Mouse (Mus musculus) telencephalon, adult 2 months (tissue): ENCODE data around the gene Abcf3.
A peak's percentile ranks its signal among the peaks of the same experiment; 100 is the strongest.

Experiments
- DNase-seq: peaks from one replicate; pipeline ENCODE4 v3.0.0-alpha.2; 2011; ENCODE audit warnings: low read depth, low spot score

Abcf3 gene

DNA sequence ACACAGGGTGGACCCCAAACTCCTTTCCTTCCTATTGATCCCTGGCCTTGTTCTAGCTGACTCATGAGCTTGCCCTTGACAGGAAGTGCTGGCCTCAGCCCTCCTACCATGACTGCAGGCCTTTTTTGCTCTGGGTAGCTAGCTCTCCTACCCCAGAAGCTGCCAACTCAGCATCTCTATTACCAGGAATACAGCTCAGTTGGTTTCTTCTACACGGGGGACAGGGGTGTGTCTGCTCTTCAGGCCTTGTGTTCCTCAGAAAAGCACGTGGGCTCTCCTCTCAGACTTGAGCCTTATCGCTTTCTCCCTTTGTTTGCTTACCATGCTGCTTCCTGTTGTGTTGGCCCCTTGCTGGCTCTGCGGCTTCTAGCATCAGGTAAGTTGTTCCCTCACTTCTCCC, 7.9 kb upstream of the Abcf3 start:
- no peak for DNase-seq

GRCm38 (mm10) chr16:20545696-20546095, 2.7 kb upstream of the Abcf3 start:
- no peak for DNase-seq

- DNase-seq = no peak
These were observed 954 bp upstream of the Abcf3 start for GRCm38 (mm10) chr16:20547423-20547822.

DNA sequence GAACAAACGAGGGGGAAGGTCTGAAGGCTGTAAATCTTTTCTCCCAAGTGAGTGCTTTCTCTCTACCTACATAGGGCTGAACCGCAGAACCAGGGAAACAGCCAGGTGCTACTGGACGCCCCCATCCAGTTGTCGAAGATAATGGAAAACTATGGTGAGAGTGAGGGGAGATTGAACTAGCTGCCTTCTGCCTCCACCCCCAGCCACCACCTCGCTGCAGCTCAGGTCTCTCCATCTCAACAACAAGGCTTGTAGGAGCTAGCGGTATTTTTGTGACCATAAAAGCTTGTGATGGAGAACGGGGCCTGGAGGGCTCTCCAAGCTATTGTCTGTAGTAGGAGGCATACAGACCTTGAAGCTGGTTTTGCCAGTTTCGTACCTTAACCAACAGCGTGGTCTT, 784 bp downstream of the Abcf3 start:
- no peak for DNase-seq

DNA sequence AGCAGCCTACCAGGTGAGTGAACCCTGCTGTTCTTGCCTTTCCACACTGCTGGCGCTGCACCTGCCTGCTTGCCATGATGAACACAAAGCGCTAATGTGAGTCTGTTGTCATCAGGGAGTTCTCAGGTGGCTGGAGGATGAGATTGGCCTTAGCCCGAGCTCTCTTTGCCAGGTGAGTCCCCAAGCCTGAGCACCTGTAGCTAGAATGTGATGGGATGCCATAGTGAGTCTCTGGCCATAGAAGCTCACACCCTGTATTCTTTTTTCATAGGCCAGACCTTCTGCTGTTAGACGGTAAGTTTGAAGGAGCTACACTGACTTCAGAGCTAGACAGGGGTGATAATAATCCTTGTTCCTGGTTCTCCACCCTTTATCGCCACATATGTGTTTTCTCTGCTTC, 3.3 kb downstream of the Abcf3 start:
- DNase-seq = no peak

DNA sequence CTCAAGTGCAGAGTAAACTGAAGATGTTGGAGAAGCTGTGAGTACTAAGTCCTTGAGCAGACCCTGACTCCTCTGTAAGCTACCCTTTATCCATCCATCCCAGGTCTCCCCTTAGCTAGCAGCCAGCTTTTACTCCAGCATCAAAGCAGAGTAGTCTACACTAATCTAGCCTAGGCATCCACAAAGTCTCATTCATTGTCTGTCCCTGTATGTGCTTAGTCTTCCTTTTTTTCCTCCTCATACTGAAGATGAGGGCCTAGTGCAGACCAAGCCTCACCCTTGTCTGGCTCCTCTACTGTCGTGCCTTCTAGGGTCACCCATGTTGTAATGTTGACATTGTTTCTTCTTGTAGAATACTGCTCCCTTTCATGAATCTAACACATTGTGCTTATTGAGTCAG, 4.2 kb downstream of the Abcf3 start:
- DNase-seq = no peak

GRCm38 (mm10) chr16:20555000-20555399, 6.6 kb downstream of the Abcf3 start:
- no peak for DNase-seq

DNA sequence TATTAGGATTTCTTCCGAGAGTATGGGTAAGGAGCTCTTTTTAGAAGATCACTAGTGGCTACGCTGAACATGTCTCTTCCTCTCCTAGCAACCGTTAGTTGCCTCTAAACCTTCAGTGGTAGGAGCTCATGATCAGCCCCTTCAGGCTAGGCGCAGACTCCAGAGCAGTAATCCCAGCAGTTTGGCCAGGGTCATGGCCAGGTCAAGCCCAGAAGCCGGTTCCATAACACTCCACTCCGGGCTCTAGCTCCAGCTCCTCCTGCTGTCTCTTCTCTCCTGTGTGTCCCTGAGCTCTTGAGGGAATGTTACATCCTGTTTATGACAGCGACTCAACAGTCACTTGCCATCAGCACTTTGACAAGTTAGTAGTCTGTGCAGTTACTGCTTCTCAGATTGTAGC, 9.0 kb downstream of the Abcf3 start:
- no peak for DNase-seq

- DNase-seq = no peak
These were observed 16.7 kb downstream of the Abcf3 start for GRCm38 (mm10) chr16:20565075-20565474.

DNA sequence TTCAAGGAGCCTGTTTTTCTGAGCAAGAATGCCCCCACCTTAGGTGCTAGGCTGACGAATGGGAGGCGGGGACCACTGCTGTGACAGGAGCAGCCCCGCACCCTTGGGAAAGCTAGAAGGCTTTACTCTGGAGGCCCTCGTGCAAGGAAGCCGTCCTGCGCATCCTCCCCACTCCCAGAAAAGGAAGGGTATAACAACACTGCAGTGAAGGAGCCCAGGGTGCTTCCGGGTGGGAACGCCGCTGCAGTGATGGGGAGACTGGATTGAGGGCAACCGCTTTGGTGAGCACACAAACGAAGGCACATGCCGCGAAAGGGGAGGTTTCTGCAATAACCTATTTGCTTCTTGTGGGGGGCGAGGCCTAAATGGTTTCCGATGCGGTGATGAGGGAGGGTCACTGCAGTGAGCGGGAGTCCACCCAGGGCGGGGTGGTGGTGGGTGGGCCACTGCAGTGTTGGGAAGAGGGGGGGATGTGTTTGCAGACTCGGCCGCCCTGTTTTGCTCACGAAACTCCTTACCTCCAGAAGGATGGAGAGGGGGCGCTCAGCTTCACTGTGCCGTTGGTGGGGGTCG, 41.1 kb downstream of the Abcf3 start, which contains the start of gene Vwa5b2:
Gene Vwa5b2, plus strand, starts transcription at position 106 of the 573 bp plus-strand sequence.
- no peak for DNase-seq

- no peak for DNase-seq
These were observed 41.7 kb downstream of the Abcf3 start for GRCm38 (mm10) chr16:20589939-20590679.

- DNase-seq = no peak
These were observed 42.3 kb downstream of the Abcf3 start for GRCm38 (mm10) chr16:20590680-20591038.

- DNase-seq = no peak
These were observed 42.8 kb downstream of the Abcf3 start for GRCm38 (mm10) chr16:20591076-20591705.

- DNase-seq = no peak
These were observed 46.8 kb downstream of the Abcf3 start for GRCm38 (mm10) chr16:20595060-20595673.

DNA sequence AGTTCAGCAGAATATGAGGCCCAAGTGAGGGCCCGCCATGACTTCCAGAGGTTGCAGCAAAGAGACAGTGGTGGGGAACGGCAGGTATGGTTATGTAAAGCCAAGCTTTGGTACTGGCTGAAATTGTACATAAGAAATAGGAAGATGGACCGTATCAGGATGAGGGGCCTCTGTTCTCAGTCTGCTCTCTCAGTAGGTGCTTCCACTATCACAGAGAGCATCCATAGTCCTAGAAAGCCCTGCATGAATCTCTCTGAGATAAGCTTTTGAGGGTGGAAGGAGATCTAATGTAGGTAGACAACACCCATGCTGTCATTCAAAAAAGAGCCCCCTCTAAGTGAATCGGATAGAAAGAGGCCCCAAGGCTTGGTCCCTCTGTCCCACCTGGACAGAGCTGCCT, 47.4 kb downstream of the Abcf3 start:
- DNase-seq = no peak

GRCm38 (mm10) chr16:20596687-20597441, 48.5 kb downstream of the Abcf3 start:
- no peak for DNase-seq

DNA sequence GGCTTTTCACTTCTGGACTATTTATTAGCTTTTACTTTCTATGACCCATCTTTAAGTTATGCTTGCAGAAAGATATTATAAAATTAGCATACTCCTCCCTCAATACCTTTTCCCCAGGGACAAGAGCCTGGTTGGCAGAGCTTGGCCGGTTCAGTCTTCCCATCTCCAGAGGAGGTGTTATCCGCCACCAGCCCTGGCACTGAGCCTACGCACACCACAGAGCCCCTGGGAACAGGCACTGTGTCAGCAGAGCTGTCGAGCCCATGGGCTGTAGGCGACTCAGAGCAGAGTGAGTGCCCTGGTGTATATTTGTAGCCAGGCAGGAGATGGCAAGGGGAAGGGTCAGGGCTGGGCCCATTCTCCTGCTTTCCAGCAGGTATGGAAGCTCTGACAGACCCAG, 52.1 kb downstream of the Abcf3 start:
- no peak for DNase-seq

DNA sequence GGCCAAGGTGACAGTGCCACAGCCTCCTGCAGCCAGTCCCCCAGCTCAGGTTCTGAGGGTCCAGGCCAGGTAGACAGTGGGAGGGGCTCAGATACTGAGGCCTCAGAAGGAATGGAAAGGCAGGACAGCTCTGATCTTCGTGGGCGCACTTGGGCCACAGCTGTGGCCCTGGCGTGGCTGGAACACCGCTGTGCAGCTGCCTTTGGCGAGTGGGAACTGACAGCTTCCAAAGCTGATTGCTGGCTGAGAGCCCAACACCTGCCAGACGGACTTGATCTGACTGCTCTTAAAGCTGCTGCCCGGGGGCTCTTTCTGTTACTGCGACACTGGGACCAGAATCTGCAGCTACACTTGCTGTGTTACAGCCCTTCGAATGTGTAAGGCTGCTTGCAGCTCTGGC, 56.3 kb downstream of the Abcf3 start:
- DNase-seq = no peak

DNA sequence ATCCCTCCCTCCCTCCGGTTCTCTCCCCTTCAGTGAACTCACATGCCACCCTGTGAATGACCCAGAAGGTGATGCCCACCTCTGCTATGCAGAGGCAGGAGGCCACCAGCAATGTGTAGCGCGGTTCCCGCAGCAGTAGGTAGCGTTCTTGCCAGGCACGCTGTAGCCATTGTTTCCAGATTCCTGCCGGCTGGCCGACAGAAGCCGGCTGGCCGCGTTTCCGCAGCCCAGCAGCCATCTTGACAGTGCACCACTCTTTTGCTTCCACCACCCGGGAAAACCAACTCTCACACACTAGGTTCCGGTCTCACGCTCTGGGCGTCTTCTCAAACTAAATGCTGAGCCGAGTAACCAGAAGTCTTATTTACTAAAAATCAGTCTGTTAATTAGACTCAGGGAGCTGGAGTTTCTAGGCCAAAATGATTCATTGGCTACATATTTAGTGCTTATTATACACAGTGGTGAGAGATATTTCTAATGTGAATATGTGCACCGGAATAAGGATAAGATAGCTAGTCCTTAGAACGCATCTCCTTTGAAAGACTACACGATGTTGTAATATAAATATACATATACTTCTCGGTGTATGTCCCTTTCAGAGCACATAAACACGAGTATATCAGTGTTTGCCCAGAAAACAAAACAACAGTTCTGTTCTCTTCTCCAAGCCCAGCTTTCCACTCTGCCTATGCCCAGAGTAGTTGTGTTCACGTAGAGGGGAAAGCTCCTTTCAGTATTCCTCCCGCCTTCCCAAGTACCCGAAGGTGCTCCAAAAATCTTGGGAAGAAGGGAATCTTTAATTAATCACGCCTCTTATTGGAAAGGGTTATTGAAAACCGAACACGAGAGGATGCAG, 62.4 kb downstream of the Abcf3 start:
- peak; percentile 79 for DNase-seq
